Mouse (Mus musculus): ENCODE results near the gene Prdm4. TPM values are rescaled to one million over a fixed set of nuclear protein-coding genes. Genes with fewer than 3 reads are reported as not detected.

The Prdm4 gene
- 2.9 TPM for polyA plus RNA-seq (2017; shearing (Covaris generic))

DNA sequence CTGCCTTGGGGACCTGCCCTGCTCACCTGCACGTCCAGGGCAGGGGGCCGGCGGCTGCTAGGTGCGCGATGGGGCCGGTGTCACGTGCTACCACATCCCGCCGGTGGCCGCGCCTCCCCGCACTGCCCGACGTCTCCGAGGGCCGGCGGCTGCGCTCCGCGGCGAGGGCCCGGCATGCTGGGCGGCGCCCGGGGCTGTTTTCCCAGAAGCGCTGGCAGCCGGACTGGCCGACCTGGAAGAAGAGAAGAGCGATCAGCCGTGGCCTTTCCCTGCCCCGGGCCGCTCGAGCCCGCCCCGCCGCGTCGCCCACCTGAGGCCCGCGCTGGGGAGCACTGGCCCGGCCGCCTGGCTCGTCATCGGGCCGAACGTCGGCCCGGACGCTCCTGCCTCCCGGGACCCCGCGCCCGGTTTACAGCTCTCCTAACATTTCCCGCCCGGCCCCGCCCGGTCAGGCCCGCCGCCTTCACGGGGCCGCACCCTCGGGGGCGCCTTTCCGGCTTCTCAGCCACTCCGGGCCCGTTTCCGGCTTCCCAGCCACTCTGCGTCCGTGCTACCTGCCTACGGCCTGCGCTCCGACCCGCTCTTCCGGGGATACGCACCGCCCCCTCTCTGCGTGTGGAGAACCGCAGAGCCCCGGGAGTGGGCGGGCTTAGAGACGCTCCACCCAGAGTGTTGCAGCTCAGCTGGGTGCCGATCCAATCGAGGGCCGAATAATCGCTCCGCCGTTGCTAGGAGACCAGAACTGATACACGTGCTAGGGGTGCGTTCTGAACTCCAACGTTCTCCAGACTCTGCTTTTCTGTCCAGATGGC is at the start of gene Prdm4:
Gene Prdm4, minus strand, starts transcription at position 645 of the 812 bp plus-strand sequence.

DNA sequence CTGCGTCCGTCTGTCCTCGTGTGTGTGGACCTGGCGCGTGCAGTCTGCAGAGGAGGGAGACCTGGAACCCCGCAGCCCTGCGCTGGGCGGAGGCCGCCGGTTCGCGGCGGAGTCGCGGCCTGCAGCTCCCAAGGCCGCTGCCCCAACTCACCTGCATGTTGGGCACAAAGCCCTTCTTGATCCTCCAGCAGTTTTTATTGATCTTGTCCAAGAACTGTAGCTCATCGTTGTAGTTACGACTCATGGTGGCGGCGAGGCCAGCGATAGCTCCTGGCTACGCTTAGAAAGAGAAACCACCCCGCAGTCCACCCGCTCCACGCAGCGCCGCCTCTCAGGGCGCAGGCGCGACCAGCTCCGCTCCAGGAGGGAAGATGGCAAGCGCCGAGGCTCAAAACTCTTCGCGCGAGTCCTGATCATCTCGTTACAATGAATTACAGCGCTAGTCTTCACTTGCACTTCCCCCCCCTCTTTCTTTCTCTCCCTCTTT is 40.6 kb upstream of the Prdm4 start, which contains the start of gene Rtcb:
Gene Rtcb, minus strand, starts transcription at position 360 of the 487 bp plus-strand sequence.

DNA sequence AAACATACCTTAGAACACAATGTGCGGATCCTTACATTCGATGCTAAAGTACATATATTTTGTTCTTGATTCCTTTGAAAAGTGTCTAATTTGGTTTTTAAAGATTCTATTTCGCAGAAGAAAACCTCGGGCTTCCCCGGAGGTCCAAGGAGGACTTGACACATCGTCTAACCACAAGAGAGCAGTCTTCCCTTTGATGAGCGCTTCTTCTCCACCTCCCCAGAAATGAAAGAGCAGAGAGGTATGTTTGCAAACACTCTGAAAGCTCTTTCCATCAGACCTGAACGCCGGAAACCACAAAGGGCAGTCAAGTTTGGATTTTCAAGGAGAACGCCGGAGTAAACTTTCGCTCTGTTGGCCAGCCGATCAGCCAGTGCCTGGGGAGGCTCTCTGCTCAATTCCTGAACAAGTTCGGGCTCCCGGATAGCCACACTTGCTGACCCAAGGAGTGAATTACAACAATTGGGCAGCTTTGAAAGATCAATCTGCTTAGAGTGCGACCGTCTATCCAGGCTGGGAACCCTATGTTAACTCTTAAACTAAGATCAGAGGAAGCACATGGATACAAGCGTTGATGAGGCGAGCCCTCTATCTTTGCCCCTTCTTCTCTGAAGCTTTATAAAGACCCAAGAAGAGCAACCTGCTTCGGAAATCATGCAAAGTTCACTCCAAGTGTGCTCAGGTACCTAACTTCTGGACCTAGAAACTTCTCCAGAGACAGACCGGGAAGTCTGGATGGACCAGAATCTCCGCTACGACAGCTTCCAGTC is 10.9 kb upstream of the Prdm4 start, which contains the start of gene Ascl4:
Gene Ascl4, plus strand, starts transcription at position 6 of the 770 bp plus-strand sequence.

Other genes starting within 250 kb of the Prdm4 start
- gene Pwp1, start 87.6 kb downstream of the Prdm4 start, polyA plus RNA-seq (2017; shearing (Covaris generic)), result 69.2 TPM
- not detected for gene Ascl4, start 10.5 kb upstream of the Prdm4 start, polyA plus RNA-seq (2017; shearing (Covaris generic))
- gene Rtcb, start 40.7 kb upstream of the Prdm4 start, polyA plus RNA-seq (2017; shearing (Covaris generic)), result 159 TPM
- gene Bpifc, start 94.8 kb upstream of the Prdm4 start, polyA plus RNA-seq (2017; shearing (Covaris generic)), result not detected
- 42.8 TPM for gene Fbxo7, start 104.8 kb upstream of the Prdm4 start, polyA plus RNA-seq (2017; shearing (Covaris generic))